Mouse (Mus musculus) myocyte (in vitro differentiated cells): ENCODE measurements at regions not wholly inside any gene's neighbourhood (a gene's known extent, or its start where the extent isn't known, plus 50 kb on each side); places are given as distances from the start of the nearest gene placed in this dataset.

Experiments
- H3K27me3 ChIP-seq: one replicate; pipeline ENCODE4 v1.6.1; 2011; ENCODE audit not compliant: control insufficient read depth, insufficient read depth, insufficient read length
- H3K36me3 ChIP-seq: one replicate; pipeline ENCODE4 v1.6.1; 2011; ENCODE audit not compliant: control insufficient read depth, insufficient read depth
- H3K4me2 ChIP-seq: one replicate; pipeline ENCODE4 v1.6.1; 2011; ENCODE audit warnings: low read depth, control low read depth
- H3K4me3 ChIP-seq: one replicate; pipeline ENCODE4 v1.5.1; 2011; ENCODE audit warnings: mild to moderate bottlenecking, control low read depth, moderate library complexity
- H3K79me2 ChIP-seq: one replicate; pipeline ENCODE4 v1.6.1; 2011; ENCODE audit not compliant: control insufficient read depth, insufficient read depth
- H3ac ChIP-seq: one replicate; pipeline ENCODE4 v1.6.1; 2011; ENCODE audit not compliant: control insufficient read depth, insufficient read length
- CEBPB ChIP-seq: IDR thresholded peaks from 2 replicates; pipeline ENCODE4 v1.6.1; 2011; ENCODE audit warnings: mild to moderate bottlenecking, moderate library complexity; ENCODE audit not compliant: poor library complexity, insufficient read depth, severe bottlenecking
- E2F4 ChIP-seq: IDR thresholded peaks from one replicate; pipeline ENCODE4 v1.6.1; 2011; ENCODE audit warnings: mild to moderate bottlenecking, control low read depth, moderate library complexity; ENCODE audit not compliant: insufficient read depth
- MAX ChIP-seq: IDR thresholded peaks from one replicate; pipeline ENCODE4 v1.6.1; 2011; ENCODE audit warnings: low read depth, mild to moderate bottlenecking, control low read depth
- MYOD1 ChIP-seq, 3 experiments: IDR thresholded peaks; one replicate each; pipeline ENCODE4 v1.6.1; 2011; ENCODE audit warnings: control low read depth in 2 of 3, low read depth in 2 of 3, mild to moderate bottlenecking in 2 of 3, moderate library complexity in 1 of 3; ENCODE audit not compliant: insufficient read length in 2 of 3, control insufficient read depth in 1 of 3
- MYOG ChIP-seq, 3 experiments: IDR thresholded peaks; one replicate each; pipeline ENCODE4 v1.6.1; 2011; ENCODE audit warnings: control low read depth in 2 of 3, low read depth in 2 of 3, mild to moderate bottlenecking in 2 of 3; ENCODE audit not compliant: insufficient read length in 2 of 3, control insufficient read depth in 1 of 3, insufficient read depth in 1 of 3
- POLR2A ChIP-seq: IDR thresholded peaks from one replicate; pipeline ENCODE4 v1.6.1; 2011; ENCODE audit warnings: low read depth, mild to moderate bottlenecking, control low read depth, moderate library complexity; ENCODE audit not compliant: insufficient read length
- POLR2AphosphoS2 ChIP-seq: IDR thresholded peaks from one replicate; pipeline ENCODE4 v1.6.1; 2011; ENCODE audit warnings: low read depth, control low read depth; ENCODE audit not compliant: insufficient read length
- REST ChIP-seq: IDR thresholded peaks from one replicate; pipeline ENCODE4 v1.6.1; 2011; ENCODE audit warnings: mild to moderate bottlenecking, control low read depth, moderate library complexity; ENCODE audit not compliant: insufficient read depth, insufficient read length
- SRF ChIP-seq: IDR thresholded peaks from one replicate; pipeline ENCODE4 v1.6.1; 2011; ENCODE audit warnings: low read depth; ENCODE audit not compliant: control insufficient read depth, insufficient read length
- TCF12 ChIP-seq: IDR thresholded peaks from one replicate; pipeline ENCODE4 v1.6.1; 2011; ENCODE audit warnings: mild to moderate bottlenecking, control low read depth; ENCODE audit not compliant: poor library complexity, insufficient read depth, severe bottlenecking
- TCF3 ChIP-seq: IDR thresholded peaks from one replicate; pipeline ENCODE4 v1.6.1; 2011; ENCODE audit warnings: low read depth, control low read depth; ENCODE audit not compliant: insufficient read length
- USF1 ChIP-seq: IDR thresholded peaks from one replicate; pipeline ENCODE4 v1.6.1; 2011; ENCODE audit warnings: low read depth, mild to moderate bottlenecking, control low read depth, moderate library complexity

GRCm38 (mm10) chr10:117906267-117906811 is 60.5 kb upstream of the Rap1b start:
- Histone ChIP-seq H3K4me2 (peak overlapping the region; percentile 83), H3K79me2 (no peaks in the 10 kb centered on the region), H3K27me3 (no peaks in the 10 kb centered on the region), H3ac (peak overlapping the region; percentile 22), H3K36me3 (no peaks in the 10 kb centered on the region), H3K4me3 (peak overlapping the region; percentile 20)
- TF ChIP-seq REST, result no peak
- TF ChIP-seq POLR2A, result peak; percentile 56
- no peak for TF ChIP-seq MAX
- TF ChIP-seq USF1, result peak; percentile 87

GRCm38 (mm10) chr10:117908079-117908675 is 62.3 kb upstream of the Rap1b start:
- H3K79me2 ChIP-seq, result no peaks in the 10 kb centered on the region
- no peak overlapping the region for H3K4me3 ChIP-seq
- H3K36me3 ChIP-seq, result no peaks in the 10 kb centered on the region
- H3K27me3 ChIP-seq, result no peaks in the 10 kb centered on the region
- H3ac ChIP-seq, result no peak overlapping the region
- no peak overlapping the region for H3K4me2 ChIP-seq
- no peak for TF ChIP-seq MAX
- no peak for TF ChIP-seq CEBPB
- TF ChIP-seq TCF3, result no peak
- no peak for TF ChIP-seq E2F4
- no peak for TF ChIP-seq SRF
- no peak for TF ChIP-seq POLR2AphosphoS2
- TF ChIP-seq USF1, result no peak
- no peak for TF ChIP-seq TCF12
- no peak for TF ChIP-seq POLR2A

- Histone ChIP-seq H3K4me3 (no peak overlapping the region), H3K4me2 (no peak overlapping the region), H3K27me3 (no peaks in the 10 kb centered on the region), H3K79me2 (no peaks in the 10 kb centered on the region), H3K36me3 (no peaks in the 10 kb centered on the region), H3ac (no peak overlapping the region)
- TF ChIP-seq POLR2AphosphoS2 (no peak), CEBPB (no peak), TCF3 (no peak), SRF (no peak), REST (no peak), MYOD1 (IDR thresholded peaks at IDR 0.05; ENCODE audit: control insufficient read depth in 1 of 3, insufficient read length in 2 of 3, low read depth in 2 of 3) (no peak), POLR2A (no peak), USF1 (no peak), MYOG (IDR thresholded peaks at IDR 0.05; ENCODE audit: control insufficient read depth in 1 of 3, insufficient read depth in 1 of 3, insufficient read length in 2 of 3, low read depth in 2 of 3) (no peak), E2F4 (no peak), MAX (no peak), TCF12 (no peak)
Observed at GRCm38 (mm10) chr10:117909155-117909554, 63.3 kb upstream of the Rap1b start.

- Histone ChIP-seq H3K79me2 (no peaks in the 10 kb centered on the region), H3K27me3 (no peaks in the 10 kb centered on the region), H3K36me3 (no peaks in the 10 kb centered on the region), H3K4me3 (no peak overlapping the region), H3ac (no peak overlapping the region), H3K4me2 (no peak overlapping the region)
- TF ChIP-seq MYOD1 (IDR thresholded peaks at IDR 0.05; ENCODE audit: control insufficient read depth in 1 of 3, insufficient read length in 2 of 3, low read depth in 2 of 3), result no peak
- TF ChIP-seq REST, result no peak
- TF ChIP-seq TCF3, result no peak
- no peak for TF ChIP-seq E2F4
- no peak for TF ChIP-seq CEBPB
- no peak for TF ChIP-seq TCF12
- no peak for TF ChIP-seq MYOG (IDR thresholded peaks at IDR 0.05; ENCODE audit: control insufficient read depth in 1 of 3, insufficient read depth in 1 of 3, insufficient read length in 2 of 3, low read depth in 2 of 3)
- no peak for TF ChIP-seq USF1
- TF ChIP-seq POLR2AphosphoS2, result no peak
- TF ChIP-seq SRF, result no peak
- no peak for TF ChIP-seq POLR2A
- TF ChIP-seq MAX, result no peak
Observed at GRCm38 (mm10) chr10:117909811-117910239, 64.0 kb upstream of the Rap1b start.

- no peak for TF ChIP-seq E2F4
- TF ChIP-seq POLR2A, result no peak
- TF ChIP-seq POLR2AphosphoS2, result no peak
- TF ChIP-seq REST, result no peak
- TF ChIP-seq MYOD1 (IDR thresholded peaks at IDR 0.05; ENCODE audit: control insufficient read depth in 1 of 3, insufficient read length in 2 of 3, low read depth in 2 of 3), result no peak
- no peak for TF ChIP-seq CEBPB
- TF ChIP-seq MYOG (IDR thresholded peaks at IDR 0.05; ENCODE audit: control insufficient read depth in 1 of 3, insufficient read depth in 1 of 3, insufficient read length in 2 of 3, low read depth in 2 of 3), result no peak
- TF ChIP-seq TCF3, result no peak
- no peak for TF ChIP-seq SRF
- no peak for TF ChIP-seq USF1
- TF ChIP-seq MAX, result no peak
- Histone ChIP-seq H3K4me3 (no peak overlapping the region), H3K36me3 (no peaks in the 10 kb centered on the region), H3K4me2 (no peak overlapping the region), H3K79me2 (no peaks in the 10 kb centered on the region), H3ac (no peak overlapping the region), H3K27me3 (no peaks in the 10 kb centered on the region)
Observed at GRCm38 (mm10) chr10:117910426-117910825, 64.6 kb upstream of the Rap1b start.
